Mouse (Mus musculus): ENCODE measurements around the gene Mapk10.
"Not testable (repeated sequence)": the region's sequence is repeated elsewhere in the genome, so short reads cannot be mapped to it uniquely, and the experiment has no call there.

Gene Mapk10

GRCm38 (mm10) chr5:102872996-102873395 is 338.1 kb downstream of the Mapk10 start:
- DNase-seq (ENCODE audit: low spot score in 2 of 2) = not testable (repeated sequence)

GRCm38 (mm10) chr5:102868196-102868595 is 342.9 kb downstream of the Mapk10 start:
- no peak for DNase-seq (ENCODE audit: low spot score in 2 of 2)

GRCm38 (mm10) chr5:102859749-102860148 is 351.4 kb downstream of the Mapk10 start:
- no peak for DNase-seq (ENCODE audit: low spot score in 2 of 2)

GRCm38 (mm10) chr5:102858047-102858446 is 353.1 kb downstream of the Mapk10 start:
- DNase-seq (ENCODE audit: low spot score in 2 of 2) = no peak
